8 mouse cellular contexts compared by ENCODE assay signal in genomic region chr2:165288315-165289031, GRCm38 (mm10). TPM values are rescaled to one million over a fixed set of nuclear protein-coding genes. Genes with fewer than 3 reads are reported as not detected.
DNase-seq lines count a peak whose midpoint lies in the region; ATAC-seq and TF ChIP-seq lines count a peak whose summit lies in the region.

No protein-coding gene starts in this region.

- TF ChIP-seq CTCF in MEL (IDR thresholded peaks at IDR 0.05 in 2 of 3, conservative IDR thresholded peaks at IDR 0.05 in 1 of 3; ENCODE audit: control insufficient read depth in 1 of 3, insufficient read depth in 1 of 3, low read depth in 2 of 3, low read length in 3 of 3, poor library complexity in 1 of 3, severe bottlenecking in 1 of 3): no peak

- peak overlapping the region; percentile 89 for H3K4me2 ChIP-seq in hindbrain, embryonic 14.5 days (replicated peaks)

- peak; percentile 12 for DNase-seq in MEL (ENCODE audit: low read depth, low spot score)
- DNase-seq in cerebellum, adult 8-10 months: peak; percentile 85
- DNase-seq in frontal cortex, postnatal 36 days (ENCODE audit: low spot score in 2 of 2): peak; percentile 83 to 95
- DNase-seq in hindbrain, embryonic 14.5 days (ENCODE audit: low spot score): peak; percentile 79
- peak; percentile 74 to 80 for DNase-seq in layer of hippocampus, postnatal 25 days (ENCODE audit: extremely low spot score in 1 of 2, low spot score in 1 of 2)
- DNase-seq in lung, postnatal 10 days: peak; percentile 91
- peak; percentile 85 for DNase-seq in right cerebral cortex, postnatal 4 days
- DNase-seq in T-cell, adult 2 months (ENCODE audit: low spot score): no peak

- TF ChIP-seq EP300 in MEL (IDR thresholded peaks at IDR 0.05; ENCODE audit: low read depth in 1 of 2, low read length in 2 of 2): no peak

- WGBS in hindbrain, embryonic 14.5 days: 51% methylated on average over 18 of the region's 18 CpGs

- H3K27ac ChIP-seq in MEL (ENCODE audit: control insufficient read depth, low read depth, low read length): no peak overlapping the region
- H3K27ac ChIP-seq in hindbrain, embryonic 14.5 days: peak overlapping the region; percentile 90

- H3K4me3 ChIP-seq in MEL (ENCODE audit: control insufficient read depth in 1 of 2, insufficient read depth in 1 of 2, low read depth in 2 of 2, low read length in 2 of 2): no peak overlapping the region
- peak overlapping the region; percentile 48 for H3K4me3 ChIP-seq in hindbrain, embryonic 14.5 days (replicated peaks; ENCODE audit: low read length)

- H3K9me3 ChIP-seq in MEL (replicated peaks; ENCODE audit: insufficient read depth, low read length): no peaks in the 10 kb centered on the region
- H3K9me3 ChIP-seq in hindbrain, embryonic 14.5 days (ENCODE audit: control insufficient read depth, low read length): no peaks in the 10 kb centered on the region

- peaks cover 0 to 2% of the 10 kb centered on the region in 2 experiments; a peak in 2 of 4 replicates for H3K36me3 ChIP-seq in MEL (ENCODE audit: control insufficient read depth in 1 of 2, insufficient read depth in 2 of 2, low read length in 2 of 2)
- peaks cover 44% of the 10 kb centered on the region for H3K36me3 ChIP-seq in hindbrain, embryonic 14.5 days (replicated peaks; ENCODE audit: control insufficient read depth, insufficient read depth)

- peak; percentile 79 for ATAC-seq in hindbrain, embryonic 14.5 days (ENCODE audit: low FRiP score)

- peaks cover 7% of the 10 kb centered on the region; the same call in 1 of the 2 replicates for H3K79me2 ChIP-seq in MEL (ENCODE audit: control insufficient read depth, insufficient read depth, low read length, poor library complexity)

- TF ChIP-seq RAD21 in MEL (IDR thresholded peaks at IDR 0.05; ENCODE audit: low read depth, low read length): no peak

- H3K27me3 ChIP-seq in MEL (ENCODE audit: control insufficient read depth in 1 of 2, insufficient read depth in 2 of 2, low read length in 2 of 2): no peaks in the 10 kb centered on the region
- H3K27me3 ChIP-seq in hindbrain, embryonic 14.5 days (ENCODE audit: control insufficient read depth, insufficient read depth, low read length): no peaks in the 10 kb centered on the region

- H3K4me1 ChIP-seq in MEL (ENCODE audit: control insufficient read depth in 1 of 2, insufficient read depth in 2 of 2, low read length in 2 of 2): peaks cover 3 to 17% of the 10 kb centered on the region in 2 experiments
- peaks cover 24% of the 10 kb centered on the region for H3K4me1 ChIP-seq in hindbrain, embryonic 14.5 days (replicated peaks; ENCODE audit: control insufficient read depth, insufficient read depth, low read length)

- TF ChIP-seq POLR2A in MEL (IDR thresholded peaks at IDR 0.05; ENCODE audit: control insufficient read depth in 1 of 2, insufficient read depth in 1 of 2, low read depth in 1 of 2, low read length in 2 of 2, poor library complexity in 1 of 2): no peak

- H3K9ac ChIP-seq in MEL (ENCODE audit: control insufficient read depth, low read depth, low read length, poor library complexity, severe bottlenecking): no peak overlapping the region
- peak overlapping the region; percentile 58 for H3K9ac ChIP-seq in hindbrain, embryonic 14.5 days

TF ChIP-seq in MEL, 35 proteins besides CTCF, POLR2A, EP300 and RAD21:
- TF ChIP-seq JUND (IDR thresholded peaks at IDR 0.05; ENCODE audit: low read depth, low read length) (no peak), POLR2AphosphoS2 (IDR thresholded peaks at IDR 0.05; ENCODE audit: low read length) (no peak), NELFE (IDR thresholded peaks at IDR 0.05; ENCODE audit: low read depth, low read length) (no peak), NRF1 (IDR thresholded peaks at IDR 0.05; ENCODE audit: insufficient read depth, low read depth, low read length, poor library complexity, severe bottlenecking) (no peak)

RNA-seq across cellular contexts. Expression of gene Slc35c2, which starts 0.8 kb away (rescaled TPM):
- total RNA-seq in MEL (2012; rRNA removed): 57.9 and 64.9 TPM in 2 replicates
- 100 to 1,000 TPM in 1 of 2 experiments, not detected in 1; 121 TPM for polyA plus RNA-seq in MEL (2012; ENCODE audit: insufficient read depth in 1 of 2, insufficient read length in 2 of 2, low read depth in 1 of 2, low replicate concordance in 2 of 2, missing spikeins in 1 of 2)
- 60.1 and 60.8 TPM in 2 replicates for polyA plus RNA-seq in hindbrain, embryonic 14.5 days (2014; fragmentation: Nextera tagmentation; extraction: Ambion mirVana)
- 10 to 100 TPM; 93.2 to 96.7 TPM for total RNA-seq in layer of hippocampus, postnatal 25 days (2021)

RNA-seq across cellular contexts. Expression of gene Elmo2, which starts 37.8 kb away (rescaled TPM):
- 16.5 and 17.4 TPM in 2 replicates for total RNA-seq in MEL (2012; rRNA removed)
- 10 to 100 TPM in 1 of 2 experiments, not detected in 1; 27.6 TPM for polyA plus RNA-seq in MEL (2012; ENCODE audit: insufficient read depth in 1 of 2, insufficient read length in 2 of 2, low read depth in 1 of 2, low replicate concordance in 2 of 2, missing spikeins in 1 of 2)
- polyA plus RNA-seq in hindbrain, embryonic 14.5 days (2014; fragmentation: Nextera tagmentation; extraction: Ambion mirVana): 99.7 and 100 TPM in 2 replicates
- total RNA-seq in layer of hippocampus, postnatal 25 days (2021): 100 to 1,000 TPM; 191 to 202 TPM

RNA-seq across cellular contexts. Expression of gene Cdh22, which starts 53.8 kb away (rescaled TPM):
- not detected in 2 replicates for total RNA-seq in MEL (2012; rRNA removed)
- polyA plus RNA-seq in MEL (2012; ENCODE audit: insufficient read depth in 1 of 2, insufficient read length in 2 of 2, low read depth in 1 of 2, low replicate concordance in 2 of 2, missing spikeins in 1 of 2): not detected
- 12.4 and 15.4 TPM in 2 replicates for polyA plus RNA-seq in hindbrain, embryonic 14.5 days (2014; fragmentation: Nextera tagmentation; extraction: Ambion mirVana)
- total RNA-seq in layer of hippocampus, postnatal 25 days (2021): 10 to 100 TPM; 12.9 to 13.0 TPM

Comparison
In these comparisons a context has a peak if more than half of its experiments do, and no peak if none do; other contexts are left out.
1. RNA of gene Elmo2, which starts 37.8 kb away (total RNA-seq): 191 to 202 TPM in layer of hippocampus, postnatal 25 days; 16.5 to 17.4 TPM in MEL; every median in the first group is over 10 times any median in the second.
2. RNA of gene Cdh22, which starts 53.8 kb away (total RNA-seq): 12.9 to 13.0 TPM in layer of hippocampus, postnatal 25 days; not detected in MEL; every median in the first group is over 10 times any median in the second.